ENCODE assay signal across 7 mouse cellular contexts in the genomic region with DNA sequence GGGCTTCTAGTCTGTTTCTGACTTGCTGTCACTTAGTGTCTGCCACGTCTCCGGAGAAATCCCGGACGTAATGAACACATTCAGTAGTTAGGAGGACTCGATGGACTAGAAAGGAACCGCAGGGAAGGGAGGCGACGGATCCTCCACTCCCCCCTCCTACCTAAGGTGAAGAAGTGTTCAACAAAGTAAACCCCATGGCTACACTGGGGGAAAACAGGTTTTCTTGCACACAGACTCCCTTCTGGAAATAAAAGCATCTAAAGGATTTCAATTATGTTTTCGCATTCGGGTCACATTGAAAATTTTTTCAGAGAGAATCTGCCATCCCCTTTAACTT. TPM values are rescaled to one million over a fixed set of nuclear protein-coding genes. Genes with fewer than 3 reads are reported as not detected.
A peak's percentile ranks its signal among the peaks of the same experiment; 100 is the strongest.
DNase-seq lines count a peak whose midpoint lies in the region; ATAC-seq lines count a peak whose summit lies in the region.

No protein-coding gene starts in this region.

- no peaks in the 10 kb centered on the region for H3K36me3 ChIP-seq in neural tube, embryonic 11.5 days (ENCODE audit: control insufficient read depth, insufficient read depth, low read length)
- no peaks in the 10 kb centered on the region for H3K36me3 ChIP-seq in forebrain, embryonic 11.5 days (ENCODE audit: control insufficient read depth, insufficient read depth, low read length)
- peaks cover 6% of the 10 kb centered on the region for H3K36me3 ChIP-seq in liver, embryonic 13.5 days

- no peaks in the 10 kb centered on the region for H3K9me3 ChIP-seq in neural tube, embryonic 11.5 days (ENCODE audit: control insufficient read depth, low read length)
- no peaks in the 10 kb centered on the region for H3K9me3 ChIP-seq in forebrain, embryonic 11.5 days (ENCODE audit: control insufficient read depth, low read length)
- H3K9me3 ChIP-seq in liver, embryonic 13.5 days (replicated peaks): no peaks in the 10 kb centered on the region

- H3K4me3 ChIP-seq in neural tube, embryonic 11.5 days (ENCODE audit: low read depth, low read length): peak overlapping the region; percentile 57
- peak overlapping the region; percentile 50 for H3K4me3 ChIP-seq in forebrain, embryonic 11.5 days (ENCODE audit: low read depth, low read length)
- peak overlapping the region; percentile 68 for H3K4me3 ChIP-seq in liver, embryonic 13.5 days (replicated peaks)

- peaks cover 6% of the 10 kb centered on the region for H3K4me1 ChIP-seq in neural tube, embryonic 11.5 days (ENCODE audit: control insufficient read depth, insufficient read depth, low read length)
- H3K4me1 ChIP-seq in forebrain, embryonic 11.5 days (replicated peaks; ENCODE audit: control insufficient read depth, insufficient read depth, low read length): peaks cover 5% of the 10 kb centered on the region; the same call in 1 of the 2 replicates
- peaks cover 15% of the 10 kb centered on the region for H3K4me1 ChIP-seq in liver, embryonic 13.5 days (replicated peaks)

- 9% methylated on average over 10 of the region's 10 CpGs for WGBS in neural tube, embryonic 11.5 days
- 8% methylated on average over 10 of the region's 10 CpGs for WGBS in forebrain, embryonic 11.5 days
- WGBS in liver, embryonic 13.5 days (ENCODE audit: insufficient replicate concordance): 6% methylated on average over 10 of the region's 10 CpGs

- intact Hi-C loops in gastrocnemius, postnatal 36 days (cut with DNase I): no loop called here

- no peak for DNase-seq in neural tube, embryonic 11.5 days (ENCODE audit: low spot score)
- DNase-seq in neural tube, embryonic 10.5 days (ENCODE audit: extremely low spot score, low spot score): no peak
- DNase-seq in forebrain, embryonic 11.5 days (ENCODE audit: low spot score): no peak
- DNase-seq in liver, embryonic 13.5 days: no peak
- peak; percentile 5 for DNase-seq in testis, postnatal 14 days (ENCODE audit: low spot score)
- DNase-seq in ovary, postnatal 36 days (ENCODE audit: low spot score): no peak
- no peak for DNase-seq in gastrocnemius, postnatal 36 days

- ATAC-seq in neural tube, embryonic 11.5 days (ENCODE audit: insufficient read depth, low FRiP score, low TSS enrichment): peak; percentile 54
- ATAC-seq in forebrain, embryonic 11.5 days (replicated peaks; ENCODE audit: low FRiP score): peak; percentile 71; the same call in 1 of the 2 replicates
- ATAC-seq in liver, embryonic 13.5 days (ENCODE audit: low read depth): peak; percentile 39

- H3K27ac ChIP-seq in neural tube, embryonic 11.5 days (ENCODE audit: low read depth, low read length): no peak overlapping the region; the same call in 1 of the 2 replicates
- no peak overlapping the region for H3K27ac ChIP-seq in forebrain, embryonic 11.5 days (ENCODE audit: low read depth, low read length)
- no peak overlapping the region for H3K27ac ChIP-seq in liver, embryonic 13.5 days

- peak overlapping the region; percentile 80 for H3K9ac ChIP-seq in neural tube, embryonic 11.5 days (ENCODE audit: low read length)
- H3K9ac ChIP-seq in forebrain, embryonic 11.5 days (ENCODE audit: low read length): peak overlapping the region; percentile 85
- peak overlapping the region; percentile 82 for H3K9ac ChIP-seq in liver, embryonic 13.5 days

- H3K4me2 ChIP-seq in neural tube, embryonic 11.5 days (ENCODE audit: low read depth): peak overlapping the region; percentile 93
- peak overlapping the region; percentile 83 for H3K4me2 ChIP-seq in forebrain, embryonic 11.5 days (ENCODE audit: low read depth, low read length, severe bottlenecking)
- peak overlapping the region; percentile 91 for H3K4me2 ChIP-seq in liver, embryonic 13.5 days

- no peaks in the 10 kb centered on the region for H3K27me3 ChIP-seq in neural tube, embryonic 11.5 days (ENCODE audit: control insufficient read depth, insufficient read depth, low read length)
- H3K27me3 ChIP-seq in forebrain, embryonic 11.5 days (ENCODE audit: control insufficient read depth, insufficient read depth, low read length): no peaks in the 10 kb centered on the region
- no peaks in the 10 kb centered on the region for H3K27me3 ChIP-seq in liver, embryonic 13.5 days

RNA-seq across cellular contexts. Expression of a gene that starts 0.3 kb away (rescaled TPM):
- 44.6 and 44.7 TPM in 2 replicates for polyA plus RNA-seq in neural tube, embryonic 11.5 days (2014; fragmentation: Nextera tagmentation; extraction: Ambion mirVana)
- 41.0 and 43.6 TPM in 2 replicates for polyA plus RNA-seq in forebrain, embryonic 11.5 days (2014; fragmentation: Nextera tagmentation; extraction: Ambion mirVana)
- 39.7 and 39.8 TPM in 2 replicates for polyA plus RNA-seq in liver, embryonic 13.5 days (2015; fragmentation: Nextera tagmentation; extraction: Ambion mirVana)
- total RNA-seq in gastrocnemius, postnatal 36 days (2021): 10 to 100 TPM; 14.9 TPM

RNA-seq across cellular contexts. Expression of a gene that starts 33.1 kb away (rescaled TPM):
- polyA plus RNA-seq in neural tube, embryonic 11.5 days (2014; fragmentation: Nextera tagmentation; extraction: Ambion mirVana): not detected in 2 replicates
- not detected in 2 replicates for polyA plus RNA-seq in forebrain, embryonic 11.5 days (2014; fragmentation: Nextera tagmentation; extraction: Ambion mirVana)
- not detected in 2 replicates for polyA plus RNA-seq in liver, embryonic 13.5 days (2015; fragmentation: Nextera tagmentation; extraction: Ambion mirVana)
- total RNA-seq in gastrocnemius, postnatal 36 days (2021): not detected
